Comparison of ENCODE assay signal across 8 mouse cellular contexts in genomic region chr9:35211573-35212511, GRCm38 (mm10). TPM values are rescaled to one million over a fixed set of nuclear protein-coding genes. Genes with fewer than 3 reads are reported as not detected.
A peak's percentile ranks its signal among the peaks of the same experiment; 100 is the strongest.
DNase-seq lines count a peak whose midpoint lies in the region; ATAC-seq and TF ChIP-seq lines count a peak whose summit lies in the region.

No protein-coding gene starts in this region.

- TF ChIP-seq CTCF in bone marrow, adult 2 months (IDR thresholded peaks at IDR 0.05; ENCODE audit: control insufficient read depth, insufficient read depth, low read length) = no peak

- peaks cover 66% of the 10 kb centered on the region for H3K36me3 ChIP-seq in liver, embryonic 15.5 days (replicated peaks)

- H3K27me3 ChIP-seq in liver, embryonic 15.5 days = no peaks in the 10 kb centered on the region

- peak overlapping the region; percentile 58 for H3K27ac ChIP-seq in bone marrow, adult 2 months (ENCODE audit: control insufficient read depth, insufficient read depth, low read depth, low read length, poor library complexity)
- peak overlapping the region; percentile 78 for H3K27ac ChIP-seq in liver, embryonic 15.5 days (replicated peaks)

- no peaks in the 10 kb centered on the region for H3K9me3 ChIP-seq in liver, embryonic 15.5 days (replicated peaks)

- H3K4me1 ChIP-seq in bone marrow, adult 2 months (ENCODE audit: control insufficient read depth, insufficient read depth, low read length) = peaks cover 2% of the 10 kb centered on the region; the same call in 1 of the 2 replicates
- H3K4me1 ChIP-seq in liver, embryonic 15.5 days (replicated peaks) = peaks cover 26% of the 10 kb centered on the region

- no peak for ATAC-seq in liver, embryonic 15.5 days (ENCODE audit: insufficient read depth)

- peak overlapping the region; percentile 86 for H3K4me2 ChIP-seq in liver, embryonic 15.5 days

- DNase-seq in kidney, adult 9 months = peak; percentile 26
- no peak for DNase-seq in kidney, postnatal 4 days
- DNase-seq in gastrocnemius, postnatal 25 days = peak; percentile 55
- no peak for DNase-seq in right cerebral cortex, postnatal 36 days (ENCODE audit: low spot score in 2 of 2)
- no peak for DNase-seq in frontal cortex, postnatal 14 days (ENCODE audit: low spot score in 2 of 2)
- no peak for DNase-seq in retina, embryonic 14.5 days (ENCODE audit: low spot score)

- H3K9ac ChIP-seq in liver, embryonic 15.5 days = peak overlapping the region; percentile 81

- 29% methylated on average over 26 of the region's 26 CpGs for WGBS in bone marrow, adult 2 months
- 28% methylated on average over 26 of the region's 26 CpGs for WGBS in liver, embryonic 15.5 days (ENCODE audit: insufficient replicate concordance)

- peak overlapping the region; percentile 88 for H3K4me3 ChIP-seq in bone marrow, adult 2 months (replicated peaks; ENCODE audit: control insufficient read depth, low read depth, low read length)
- H3K4me3 ChIP-seq in liver, embryonic 15.5 days (replicated peaks) = peak overlapping the region; percentile 94

- TF ChIP-seq POLR2A in bone marrow, adult 2 months (IDR thresholded peaks at IDR 0.05; ENCODE audit: borderline replicate concordance, control insufficient read depth, low read depth, low read length) = no peak

RNA-seq across cellular contexts. Expression of gene Foxred1, which starts 1.0 kb away (rescaled TPM):
- polyA plus RNA-seq in bone marrow, adult 2 months (2011; ENCODE audit: insufficient read depth, insufficient read length, low replicate concordance, missing spikeins) = 17.7 and 18.8 TPM in 2 replicates
- 10 to 100 TPM; 21.5 to 22.1 TPM for total RNA-seq in gastrocnemius, postnatal 25 days (2021)
- polyA plus RNA-seq in liver, embryonic 15.5 days (2015; fragmentation: Nextera tagmentation; extraction: Ambion mirVana) = 21.3 and 22.1 TPM in 2 replicates

RNA-seq across cellular contexts. Expression of gene Tirap, which starts 11.8 kb away (rescaled TPM):
- polyA plus RNA-seq in bone marrow, adult 2 months (2011; ENCODE audit: insufficient read depth, insufficient read length, low replicate concordance, missing spikeins) = 2.7 and 7.5 TPM in 2 replicates
- 10 to 100 TPM; 14.7 to 20.4 TPM for total RNA-seq in gastrocnemius, postnatal 25 days (2021)
- 9.0 and 9.1 TPM in 2 replicates for polyA plus RNA-seq in liver, embryonic 15.5 days (2015; fragmentation: Nextera tagmentation; extraction: Ambion mirVana)

RNA-seq across cellular contexts. Expression of gene Srpr, which starts 11.9 kb away (rescaled TPM):
- 16.6 and 50.8 TPM in 2 replicates for polyA plus RNA-seq in bone marrow, adult 2 months (2011; ENCODE audit: insufficient read depth, insufficient read length, low replicate concordance, missing spikeins)
- total RNA-seq in gastrocnemius, postnatal 25 days (2021) = 100 to 1,000 TPM; 156 to 190 TPM
- polyA plus RNA-seq in liver, embryonic 15.5 days (2015; fragmentation: Nextera tagmentation; extraction: Ambion mirVana) = 52.7 and 53.6 TPM in 2 replicates

RNA-seq across cellular contexts. Expression of gene Dcps, which starts 36.0 kb away (rescaled TPM):
- polyA plus RNA-seq in bone marrow, adult 2 months (2011; ENCODE audit: insufficient read depth, insufficient read length, low replicate concordance, missing spikeins) = 12.3 and 31.1 TPM in 2 replicates
- 1 to 10 TPM; 5.9 to 6.7 TPM for total RNA-seq in gastrocnemius, postnatal 25 days (2021)
- 49.2 and 50.0 TPM in 2 replicates for polyA plus RNA-seq in liver, embryonic 15.5 days (2015; fragmentation: Nextera tagmentation; extraction: Ambion mirVana)

RNA-seq across cellular contexts. Expression of gene Fam118b, which starts 55.8 kb away (rescaled TPM):
- polyA plus RNA-seq in bone marrow, adult 2 months (2011; ENCODE audit: insufficient read depth, insufficient read length, low replicate concordance, missing spikeins) = 11.4 and 11.6 TPM in 2 replicates
- total RNA-seq in gastrocnemius, postnatal 25 days (2021) = 10 to 100 TPM; 15.9 to 21.7 TPM
- polyA plus RNA-seq in liver, embryonic 15.5 days (2015; fragmentation: Nextera tagmentation; extraction: Ambion mirVana) = 11.4 and 11.8 TPM in 2 replicates

Comparison
In these comparisons a context has a peak if more than half of its experiments do, and no peak if none do; other contexts are left out.
1. DNase-seq: peak in kidney, adult 9 months (single experiment) and gastrocnemius, postnatal 25 days (single experiment); none in kidney, postnatal 4 days (0 of 2), right cerebral cortex, postnatal 36 days (0 of 2), frontal cortex, postnatal 14 days (0 of 2) and retina, embryonic 14.5 days (single experiment).